Mouse (Mus musculus): ENCODE measurements around the gene Ercc2.

- TF ChIP-seq CTCF (IDR thresholded peaks at IDR 0.05; ENCODE audit: borderline replicate concordance, insufficient read depth, low read depth, low read length) (no peak), POLR2A (IDR thresholded peaks at IDR 0.05; ENCODE audit: borderline replicate concordance, insufficient read depth, low read length) (no peak)
These were observed 23.2 kb upstream of the Ercc2 start for GRCm38 (mm10) chr7:19358634-19359033.

Data from cerebellum, adult 2 months (tissue).